Mouse (Mus musculus) gastrocnemius, adult 18-20 months (tissue): ENCODE measurements at regions not wholly inside any gene's neighbourhood (a gene's known extent, or its start where the extent isn't known, plus 50 kb on each side); places are given as distances from the start of the nearest gene placed in this dataset.
"Not testable (repeated sequence)": the region's sequence is repeated elsewhere in the genome, so short reads cannot be mapped to it uniquely, and the experiment has no call there.

ENCODE experiments used
- DNase-seq: peaks from one replicate; pipeline ENCODE4 v3.0.0; 2021; ENCODE audit warnings: low spot score

- no peak for DNase-seq
Measured at GRCm38 (mm10) chr13:99739420-99739819, 161.5 kb downstream of the Cartpt start.

DNA sequence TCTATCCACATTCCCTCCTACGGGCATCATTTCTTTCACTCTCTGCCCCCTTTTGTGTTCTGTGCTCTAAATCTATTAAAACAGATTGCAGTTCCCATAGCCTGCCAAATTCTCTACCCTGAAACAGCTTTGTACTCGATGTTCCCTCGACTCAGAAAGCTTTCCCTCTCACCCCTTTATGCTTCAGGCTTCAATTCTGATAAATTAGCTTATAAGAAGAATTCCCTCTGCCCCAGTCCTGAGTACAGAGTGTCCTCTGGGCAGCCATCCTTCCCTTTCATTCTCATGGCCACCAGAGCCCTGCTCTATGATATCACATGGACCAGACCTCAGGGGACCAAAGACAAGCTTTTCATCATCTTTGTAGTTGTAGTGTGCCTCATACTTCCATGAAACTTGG lies 163.6 kb downstream of the Cartpt start:
- DNase-seq, result peak; percentile 40

- DNase-seq, result no peak
Measured at GRCm38 (mm10) chr13:99729145-99729544, 171.7 kb downstream of the Cartpt start.

GRCm38 (mm10) chr13:99724245-99724644 lies 176.6 kb downstream of the Cartpt start:
- DNase-seq, result no peak

DNA sequence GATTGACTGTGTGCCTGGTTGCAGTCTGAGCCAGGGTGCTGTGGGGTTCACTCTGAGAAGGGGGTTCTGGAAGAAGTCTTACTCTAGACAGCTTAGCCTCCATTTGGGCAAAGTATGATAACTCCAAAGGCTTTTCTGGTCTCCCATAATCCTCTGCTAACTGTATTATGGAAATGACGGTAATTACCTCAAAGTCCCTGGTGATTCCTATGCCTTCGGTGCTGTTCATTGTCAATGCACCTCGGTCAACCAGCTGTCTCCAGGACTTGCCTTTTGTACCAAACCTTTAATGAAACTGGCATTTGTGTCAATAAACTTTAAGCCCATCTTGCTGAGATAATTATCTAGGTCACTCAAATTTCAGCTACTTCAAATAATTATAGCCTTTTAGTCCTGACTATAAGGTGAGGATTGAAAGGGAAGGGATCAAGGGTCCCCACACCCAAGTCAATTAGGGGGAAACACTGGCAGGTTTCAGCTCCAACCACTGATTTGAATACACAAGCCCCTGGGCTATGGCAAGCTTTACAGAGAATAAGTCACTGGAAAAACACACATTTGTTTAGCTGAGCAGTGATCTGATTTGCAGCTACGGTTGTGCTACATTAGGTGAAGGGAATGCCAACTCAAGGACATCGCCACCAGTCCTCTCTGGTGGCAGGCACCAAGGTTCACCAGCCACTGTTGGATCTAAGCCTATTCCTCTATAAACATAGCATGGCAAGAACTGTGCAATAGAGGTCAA lies 177.5 kb downstream of the Cartpt start:
- DNase-seq, result no peak

- no peak for DNase-seq
Measured at GRCm38 (mm10) chr13:99720566-99720965, 180.3 kb downstream of the Cartpt start.

GRCm38 (mm10) chr13:99696559-99696890 lies 180.2 kb upstream of the Map1b start:
- no peak for DNase-seq

DNA sequence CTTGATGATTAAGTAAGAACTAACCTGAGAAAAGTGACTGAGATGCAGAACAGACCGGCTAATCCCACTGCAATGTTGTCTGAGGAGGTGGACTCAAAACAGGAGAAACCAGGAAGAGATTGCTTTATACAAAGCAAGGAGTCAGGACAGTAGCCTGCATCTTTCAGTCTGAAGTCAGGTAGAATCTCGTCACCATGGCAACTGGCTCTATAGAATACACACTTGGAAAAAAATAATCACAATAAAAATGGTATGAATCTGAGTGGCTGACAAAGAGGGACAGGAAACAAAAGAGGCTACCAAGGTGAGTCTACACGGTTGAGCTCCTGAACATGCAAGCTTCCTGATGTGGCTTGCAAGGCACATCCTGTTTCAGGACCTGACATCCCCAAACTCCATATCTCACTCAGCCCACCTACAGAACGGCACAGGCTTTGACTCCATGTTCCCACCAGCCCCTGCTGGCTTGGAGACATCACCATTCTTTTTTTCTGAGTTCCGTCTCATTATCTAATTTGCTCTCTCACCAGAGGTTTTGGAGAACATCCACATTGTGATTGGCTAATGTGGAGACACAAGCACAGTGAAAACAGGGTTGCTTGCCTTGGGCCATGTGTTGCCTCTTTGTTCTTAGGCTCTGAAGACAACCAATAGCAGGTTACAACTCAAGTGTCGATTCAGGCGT lies 179.7 kb upstream of the Map1b start:
- no peak for DNase-seq

GRCm38 (mm10) chr13:99679934-99680333 lies 163.6 kb upstream of the Map1b start:
- DNase-seq, result no peak

DNA sequence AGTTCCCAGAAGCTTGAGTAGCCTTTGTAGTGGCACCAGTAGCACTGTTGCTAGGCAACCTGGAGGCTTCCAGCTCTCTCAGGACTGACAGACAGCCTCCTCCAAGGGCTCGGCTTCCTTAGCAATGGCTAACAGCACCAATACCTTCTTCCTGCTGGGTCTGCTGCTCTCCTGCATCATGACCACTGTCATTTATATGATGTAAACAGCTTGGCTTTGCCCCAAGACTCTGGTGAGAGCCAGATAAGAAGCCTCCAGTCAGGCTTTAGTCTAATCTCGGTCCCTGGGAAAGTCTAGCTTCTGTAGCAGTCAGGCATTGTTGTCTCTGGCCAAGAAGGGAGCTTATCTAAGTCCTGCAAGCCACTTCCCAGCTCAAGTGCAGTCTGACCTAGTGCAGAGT lies 163.1 kb upstream of the Map1b start:
- no peak for DNase-seq

GRCm38 (mm10) chr13:99676393-99676792 lies 160.1 kb upstream of the Map1b start:
- DNase-seq, result no peak

DNA sequence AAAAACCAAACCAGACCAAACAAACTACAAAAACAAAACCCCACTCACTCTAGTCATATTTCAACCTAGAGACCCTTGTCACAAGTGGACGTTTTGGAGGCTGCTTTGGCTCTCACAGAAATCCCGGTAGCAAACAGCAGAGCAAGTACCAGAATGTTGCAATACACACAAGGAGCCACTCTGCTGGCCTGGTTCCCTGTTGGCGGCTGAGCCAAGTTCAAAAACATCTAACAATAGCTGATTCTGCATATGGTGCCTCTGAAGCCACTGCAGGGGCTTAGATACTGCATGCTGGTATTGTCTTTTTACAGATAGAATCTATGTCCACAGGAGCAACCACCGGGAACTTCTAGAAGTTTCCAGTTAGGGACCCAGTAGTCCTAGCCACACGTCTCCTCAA lies 159.6 kb upstream of the Map1b start:
- DNase-seq, result peak; percentile 34

DNA sequence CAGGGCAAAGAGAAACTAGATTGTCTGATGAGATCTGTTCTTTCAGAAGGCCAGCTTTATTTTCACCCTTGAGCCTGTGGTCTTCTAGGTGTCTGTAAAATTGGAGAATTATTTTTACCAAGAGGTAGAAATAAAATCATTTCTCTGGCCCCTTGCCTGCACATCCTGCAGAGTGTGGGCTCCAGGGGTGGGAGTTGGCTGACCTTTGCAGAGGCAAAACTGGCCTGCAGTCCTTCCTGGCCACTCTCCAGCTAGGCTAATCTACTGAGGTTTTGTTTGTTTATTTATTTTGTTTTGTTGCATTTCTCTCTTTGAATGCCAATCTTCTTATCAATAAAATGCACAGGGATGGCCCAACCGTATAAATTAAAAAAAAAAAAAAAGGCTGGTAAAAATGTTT lies 156.4 kb upstream of the Map1b start:
- no peak for DNase-seq

DNA sequence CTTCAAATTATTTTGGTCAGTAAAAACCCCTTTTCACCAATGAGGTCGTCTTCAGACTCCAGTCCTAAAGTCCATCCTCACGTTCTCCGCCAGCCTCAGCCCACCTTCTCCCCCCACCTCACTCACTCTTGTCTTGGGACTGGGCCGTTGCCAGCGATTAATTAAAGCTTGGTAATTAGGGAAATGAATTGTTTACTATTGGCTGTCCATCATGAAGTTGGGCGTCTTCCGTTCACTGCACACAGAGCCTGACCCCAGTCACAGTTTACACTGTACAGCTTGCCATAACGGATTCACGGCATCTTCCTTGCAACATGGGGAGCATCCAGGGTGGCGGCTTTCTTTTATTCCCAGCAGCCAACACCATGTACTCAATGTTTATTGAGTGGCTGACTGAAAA lies 155.4 kb upstream of the Map1b start:
- DNase-seq, result no peak

GRCm38 (mm10) chr13:99669987-99670534 lies 153.7 kb upstream of the Map1b start:
- DNase-seq, result no peak

GRCm38 (mm10) chr13:99668613-99669012 lies 152.3 kb upstream of the Map1b start:
- no peak for DNase-seq

GRCm38 (mm10) chr13:99666086-99666485 lies 149.7 kb upstream of the Map1b start:
- DNase-seq, result no peak

GRCm38 (mm10) chr13:99663422-99663821 lies 147.1 kb upstream of the Map1b start:
- DNase-seq, result not testable (repeated sequence)

- DNase-seq, result no peak
Measured at GRCm38 (mm10) chr13:99647661-99648204, 131.4 kb upstream of the Map1b start.

DNA sequence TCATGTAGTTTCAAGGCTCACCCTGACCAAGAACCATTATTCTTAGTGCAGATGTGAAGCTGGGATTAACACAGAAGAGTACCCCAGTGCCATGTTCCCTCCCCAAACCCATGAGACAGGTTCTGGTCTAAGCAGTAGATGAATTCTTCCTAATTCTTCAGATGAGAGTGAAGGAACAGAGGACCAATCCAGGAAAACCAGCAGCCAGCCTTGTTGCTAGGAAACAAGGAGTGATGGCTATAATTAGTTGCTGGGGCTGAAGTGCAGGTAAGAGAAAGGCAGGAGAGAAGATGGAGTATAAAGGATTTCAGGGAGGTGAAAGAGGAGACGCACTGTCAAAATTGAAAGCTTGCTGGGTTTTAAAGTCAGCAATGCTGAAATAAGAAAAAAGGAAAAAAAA lies 128.4 kb upstream of the Map1b start:
- DNase-seq, result no peak

DNA sequence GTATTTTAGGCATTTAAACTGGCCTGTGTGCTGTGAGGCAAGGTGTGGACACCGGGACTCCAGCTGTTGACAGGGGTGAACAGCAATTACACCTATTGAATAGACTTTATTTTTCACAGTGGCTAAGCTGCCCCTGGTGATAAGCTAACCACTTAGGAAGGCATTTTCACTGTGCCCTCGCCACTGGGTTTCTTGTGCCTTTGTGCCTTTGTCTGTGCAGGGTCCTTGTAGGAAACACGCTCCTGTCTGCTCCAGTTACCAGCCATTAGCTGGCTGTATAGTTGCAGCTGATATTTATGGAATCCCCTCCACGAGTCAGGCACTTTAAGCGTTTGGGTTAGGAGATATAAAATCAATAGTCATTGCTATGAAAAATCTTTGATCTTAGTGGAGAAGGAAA lies 126.5 kb upstream of the Map1b start:
- DNase-seq, result no peak

- DNase-seq, result peak; percentile 76
Measured at GRCm38 (mm10) chr13:99642301-99642700, 126.0 kb upstream of the Map1b start.
